Mouse (Mus musculus) forebrain, embryonic 12.5 days (tissue): ENCODE measurements at regions not wholly inside any gene's neighbourhood (a gene's known extent, or its start where the extent isn't known, plus 50 kb on each side); places are given as distances from the start of the nearest gene placed in this dataset.

ENCODE experiments used
- ATAC-seq: fragments of 200-750 bp; cut with Nextera tagmentation; 2 replicates; pipeline ENCODE4 v1.8.0; 2017; ENCODE audit warnings: moderate TSS enrichment; ENCODE audit not compliant: low FRiP score
- H3K27ac ChIP-seq: fragments of 300-500 bp; sonication (generic); 2 replicates; pipeline ENCODE4 v1.5.1; 2016; ENCODE audit warnings: mild to moderate bottlenecking
- H3K27me3 ChIP-seq: fragments of 300-500 bp; sonication (generic); 2 replicates; pipeline ENCODE4 v1.6.1; 2016; ENCODE audit warnings: mild to moderate bottlenecking
- H3K36me3 ChIP-seq: fragments of 300-500 bp; sonication (generic); replicated peaks from 2 replicates; pipeline ENCODE4 v1.6.1; 2016; ENCODE audit warnings: mild to moderate bottlenecking
- H3K4me1 ChIP-seq: fragments of 300-500 bp; sonication (generic); 2 replicates; pipeline ENCODE4 v1.6.1; 2016
- H3K4me2 ChIP-seq: fragments of 300-500 bp; sonication (generic); 2 replicates; pipeline ENCODE4 v1.6.1; 2016; ENCODE audit warnings: mild to moderate bottlenecking, moderate library complexity
- H3K4me3 ChIP-seq: fragments of 300-500 bp; sonication (generic); replicated peaks from 2 replicates; pipeline ENCODE4 v1.5.1; 2016; ENCODE audit warnings: mild to moderate bottlenecking
- H3K9ac ChIP-seq: fragments of 300-500 bp; sonication (generic); 2 replicates; pipeline ENCODE4 v1.6.1; 2016; ENCODE audit warnings: mild to moderate bottlenecking
- H3K9me3 ChIP-seq: fragments of 300-500 bp; sonication (generic); 2 replicates; pipeline ENCODE4 v1.6.1; 2016
- WGBS: fragments of 180-500 bp; shearing (Covaris S2); methylation state at CpG from one replicate; pipeline ENCODE4 v1.1.7; 2016; 5-methylcytosine and 5-hydroxymethylcytosine counted together

GRCm38 (mm10) chr16:66086499-66086898 is 271.4 kb downstream of the Vgll3 start:
- H3K27ac ChIP-seq = no peak overlapping the region
- no peak overlapping the region for H3K9ac ChIP-seq
- no peaks in the 10 kb centered on the region for H3K9me3 ChIP-seq
- no peak overlapping the region for H3K4me3 ChIP-seq
- peak; percentile 60 for ATAC-seq
- no peak overlapping the region for H3K4me2 ChIP-seq
- no peaks in the 10 kb centered on the region for H3K36me3 ChIP-seq
- H3K4me1 ChIP-seq = no peaks in the 10 kb centered on the region
- WGBS = 25% methylated on average over 1 of the region's 1 CpGs
- no peaks in the 10 kb centered on the region for H3K27me3 ChIP-seq

- Histone ChIP-seq H3K4me2 (no peak overlapping the region), H3K36me3 (no peaks in the 10 kb centered on the region), H3K9ac (no peak overlapping the region), H3K4me1 (no peaks in the 10 kb centered on the region), H3K4me3 (no peak overlapping the region), H3K9me3 (no peaks in the 10 kb centered on the region), H3K27ac (no peak overlapping the region), H3K27me3 (no peaks in the 10 kb centered on the region)
- no peak for ATAC-seq
- WGBS = 42% methylated on average over 4 of the region's 4 CpGs
Measured at GRCm38 (mm10) chr16:66092766-66093165, 277.7 kb downstream of the Vgll3 start.

GRCm38 (mm10) chr16:66095682-66096081 is 280.6 kb downstream of the Vgll3 start:
- Histone ChIP-seq H3K27ac (no peak overlapping the region), H3K4me1 (no peaks in the 10 kb centered on the region), H3K9me3 (no peaks in the 10 kb centered on the region), H3K4me3 (no peak overlapping the region), H3K4me2 (no peak overlapping the region), H3K27me3 (no peaks in the 10 kb centered on the region), H3K9ac (no peak overlapping the region), H3K36me3 (no peaks in the 10 kb centered on the region)
- ATAC-seq = no peak
- WGBS = 82% methylated on average over 7 of the region's 7 CpGs

DNA sequence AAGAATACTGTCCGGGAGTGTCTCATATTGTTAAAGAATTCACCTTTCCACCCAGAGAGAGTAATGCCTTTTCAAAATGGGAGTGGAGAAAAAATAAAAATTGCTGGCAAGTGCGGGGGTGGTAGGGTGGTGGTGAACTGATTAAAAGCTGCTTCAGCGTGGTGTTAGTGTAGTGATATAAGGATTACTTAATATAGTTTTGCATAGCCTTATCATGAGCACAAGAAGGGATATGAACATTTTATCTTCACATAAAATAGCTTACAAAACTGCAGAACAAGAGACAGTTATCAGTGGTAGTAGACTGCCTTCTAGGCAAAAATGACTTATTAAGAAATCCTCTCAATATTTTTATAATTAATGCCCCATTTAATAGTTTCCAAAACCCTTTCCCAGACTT is 302.9 kb downstream of the Vgll3 start:
- ATAC-seq = no peak
- no peaks in the 10 kb centered on the region for H3K9me3 ChIP-seq
- H3K27ac ChIP-seq = no peak overlapping the region
- no peaks in the 10 kb centered on the region for H3K4me1 ChIP-seq
- 90% methylated on average over 3 of the region's 3 CpGs for WGBS
- no peaks in the 10 kb centered on the region for H3K27me3 ChIP-seq
- H3K4me2 ChIP-seq = no peak overlapping the region
- H3K36me3 ChIP-seq = no peaks in the 10 kb centered on the region
- no peak overlapping the region for H3K9ac ChIP-seq
- no peak overlapping the region for H3K4me3 ChIP-seq

DNA sequence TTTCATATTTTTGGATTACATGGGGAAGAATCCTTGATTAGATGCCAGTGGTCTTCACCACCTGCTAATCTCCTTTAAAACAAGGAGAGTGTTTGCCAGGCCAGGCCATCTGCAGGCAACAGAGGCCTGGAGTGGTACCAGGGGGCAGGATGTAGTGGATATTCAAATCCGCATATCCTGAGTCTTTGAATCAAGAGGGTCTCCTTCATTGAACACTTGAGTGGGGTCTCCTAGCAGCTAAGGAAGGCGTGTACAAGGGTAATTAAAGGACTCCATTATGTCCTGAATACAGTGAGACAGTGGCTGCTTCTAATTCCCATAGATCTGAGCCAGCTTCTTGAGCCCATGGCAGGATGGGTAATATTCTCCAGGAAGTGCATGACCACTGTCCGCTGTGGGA is 322.7 kb downstream of the Vgll3 start:
- H3K27ac ChIP-seq = no peak overlapping the region
- no peaks in the 10 kb centered on the region for H3K36me3 ChIP-seq
- no peak overlapping the region for H3K4me3 ChIP-seq
- ATAC-seq = no peak
- H3K4me1 ChIP-seq = no peaks in the 10 kb centered on the region
- no peak overlapping the region for H3K4me2 ChIP-seq
- no peaks in the 10 kb centered on the region for H3K9me3 ChIP-seq
- WGBS = 75% methylated on average over 3 of the region's 3 CpGs
- no peaks in the 10 kb centered on the region for H3K27me3 ChIP-seq
- no peak overlapping the region for H3K9ac ChIP-seq

- Histone ChIP-seq H3K4me2 (no peak overlapping the region), H3K27me3 (no peaks in the 10 kb centered on the region), H3K27ac (no peak overlapping the region), H3K9me3 (no peaks in the 10 kb centered on the region), H3K36me3 (no peaks in the 10 kb centered on the region), H3K4me1 (no peaks in the 10 kb centered on the region), H3K9ac (no peak overlapping the region), H3K4me3 (no peak overlapping the region)
- no peak for ATAC-seq
Measured at GRCm38 (mm10) chr16:66144765-66145164, 329.7 kb downstream of the Vgll3 start.

- H3K9me3 ChIP-seq = no peaks in the 10 kb centered on the region
- WGBS = 69% methylated on average over 1 of the region's 1 CpGs
- no peaks in the 10 kb centered on the region for H3K36me3 ChIP-seq
- no peak for ATAC-seq
- H3K9ac ChIP-seq = no peak overlapping the region
- H3K27me3 ChIP-seq = no peaks in the 10 kb centered on the region
- H3K4me3 ChIP-seq = no peak overlapping the region
- H3K4me2 ChIP-seq = no peak overlapping the region
- H3K27ac ChIP-seq = no peak overlapping the region
- H3K4me1 ChIP-seq = no peaks in the 10 kb centered on the region
Measured at GRCm38 (mm10) chr16:66145280-66145679, 330.2 kb downstream of the Vgll3 start.

DNA sequence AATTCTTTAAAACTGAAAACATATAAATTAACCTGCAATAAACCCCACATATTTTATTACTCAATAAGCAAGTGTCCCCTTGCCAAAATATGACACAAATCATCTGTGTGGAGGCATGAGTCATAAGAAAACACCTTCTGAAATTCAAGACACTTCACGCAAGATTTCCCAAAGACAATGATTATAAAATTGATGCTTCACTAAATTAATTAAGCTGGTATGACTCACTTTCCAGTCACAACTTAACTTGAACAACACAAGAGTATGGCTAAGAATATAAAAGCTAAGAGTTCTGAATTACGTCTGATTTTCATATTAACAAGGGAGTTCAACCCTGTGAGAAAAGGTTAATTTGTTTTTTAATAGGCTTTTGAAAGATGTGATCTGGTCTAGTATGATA is 353.2 kb downstream of the Vgll3 start:
- 89% methylated on average over 2 of the region's 2 CpGs for WGBS

DNA sequence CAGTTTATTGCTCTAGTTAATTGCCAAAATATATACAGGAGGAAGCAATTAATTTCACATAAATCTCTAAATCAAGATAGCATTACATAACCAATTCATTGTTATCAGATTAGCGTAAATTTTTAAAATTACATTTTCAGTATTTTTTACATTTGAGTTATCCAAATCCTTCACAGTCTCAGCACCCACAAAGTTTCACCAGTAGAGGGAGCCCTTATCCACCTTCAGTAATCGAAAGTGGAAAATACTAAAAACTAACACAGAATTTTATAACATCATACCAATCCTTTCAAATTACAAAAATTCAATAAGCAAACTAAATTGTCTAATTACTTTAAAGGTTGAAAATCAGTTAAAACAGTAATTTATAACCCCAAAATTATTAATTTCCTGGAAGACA is 375.7 kb downstream of the Vgll3 start:
- WGBS = 29% methylated on average over 2 of the region's 2 CpGs
- Histone ChIP-seq H3K4me2 (no peak overlapping the region), H3K4me1 (no peaks in the 10 kb centered on the region), H3K9ac (no peak overlapping the region), H3K4me3 (no peak overlapping the region), H3K27me3 (no peaks in the 10 kb centered on the region), H3K9me3 (no peaks in the 10 kb centered on the region), H3K36me3 (no peaks in the 10 kb centered on the region), H3K27ac (no peak overlapping the region)
- ATAC-seq = 0 out of 2 replicates have a peak, but pooled peaks have one; percentile 23

More for the DNA sequence above, 353.2 kb downstream of the Vgll3 start:
- H3K27ac ChIP-seq = no peak overlapping the region
- no peaks in the 10 kb centered on the region for H3K36me3 ChIP-seq
- no peak overlapping the region for H3K4me3 ChIP-seq
- no peaks in the 10 kb centered on the region for H3K27me3 ChIP-seq
- no peaks in the 10 kb centered on the region for H3K4me1 ChIP-seq
- no peak overlapping the region for H3K4me2 ChIP-seq
- ATAC-seq = no peak
- no peaks in the 10 kb centered on the region for H3K9me3 ChIP-seq
- H3K9ac ChIP-seq = no peak overlapping the region

DNA sequence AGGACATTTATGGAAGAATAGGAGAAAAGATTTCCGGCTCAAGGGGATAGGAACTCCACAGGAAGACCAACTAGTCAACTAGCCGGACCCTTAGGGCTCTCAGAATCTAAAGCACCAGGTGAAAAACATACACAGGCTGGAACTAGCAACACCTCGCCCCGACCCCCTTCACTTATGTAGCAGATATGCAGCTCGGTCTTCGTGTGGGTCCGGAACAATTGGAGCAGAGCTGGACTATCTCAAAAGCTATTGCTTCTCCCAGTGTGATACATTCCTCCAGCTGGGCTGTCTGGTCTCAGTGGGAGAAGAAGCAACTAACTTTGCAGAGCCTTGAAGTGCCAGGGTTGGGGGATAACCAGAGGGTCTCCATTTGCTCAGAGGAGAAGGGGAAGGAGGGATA is 386.3 kb downstream of the Vgll3 start:
- no peak overlapping the region for H3K4me3 ChIP-seq
- H3K9ac ChIP-seq = no peak overlapping the region
- H3K4me1 ChIP-seq = no peaks in the 10 kb centered on the region
- H3K27ac ChIP-seq = no peak overlapping the region
- no peaks in the 10 kb centered on the region for H3K9me3 ChIP-seq
- WGBS = 92% methylated on average over 7 of the region's 7 CpGs
- H3K36me3 ChIP-seq = no peaks in the 10 kb centered on the region
- H3K4me2 ChIP-seq = no peak overlapping the region
- no peak for ATAC-seq
- H3K27me3 ChIP-seq = no peaks in the 10 kb centered on the region
